In the genomic region with DNA sequence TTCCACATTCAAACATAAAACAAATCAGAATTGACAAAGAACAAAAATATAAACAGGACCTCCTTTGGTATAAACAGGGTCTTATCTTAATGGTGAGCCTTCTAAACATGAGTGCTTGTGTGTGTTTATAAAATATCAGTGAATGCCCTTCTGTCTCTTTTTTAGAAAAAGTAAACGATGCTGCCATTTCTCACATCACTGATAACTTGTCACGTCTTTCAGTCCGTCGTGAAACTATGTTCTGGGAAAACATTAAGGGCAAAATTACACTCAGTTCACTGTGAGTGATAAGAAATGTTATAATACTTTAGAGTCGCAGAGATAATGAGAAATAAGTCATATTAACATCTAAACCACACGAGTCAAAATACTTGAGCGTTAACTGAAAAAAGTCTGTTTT, we compare ENCODE assay signal across 30 mouse cellular contexts.
"Had no signal": no experiment of that assay in that cellular context is flagged by ENCODE, and none has a peak within 500 bp of the region (broad histone marks: within the 10 kb centered on the region; RNA-seq: fewer than 3 reads in every experiment).

No protein-coding gene starts in this region.

- ATAC-seq: liver, embryonic 12.5 days; midbrain, embryonic 13.5 days; midbrain, embryonic 15.5 days; midbrain, embryonic 16.5 days had no signal

- H3K9me3 ChIP-seq: limb, embryonic 10.5 days; limb, embryonic 12.5 days; limb, embryonic 13.5 days; limb, embryonic 15.5 days; liver, embryonic 12.5 days; liver, embryonic 13.5 days; liver, embryonic 15.5 days; lung, embryonic 15.5 days; midbrain, embryonic 10.5 days; midbrain, embryonic 12.5 days; midbrain, embryonic 13.5 days; midbrain, embryonic 15.5 days; neural tube, embryonic 12.5 days; neural tube, embryonic 13.5 days had no signal

- H3K36me3 ChIP-seq: limb, embryonic 10.5 days; limb, embryonic 12.5 days; limb, embryonic 13.5 days; limb, embryonic 15.5 days; liver, embryonic 12.5 days; liver, embryonic 13.5 days; liver, embryonic 15.5 days; lung, embryonic 15.5 days; midbrain, embryonic 10.5 days; midbrain, embryonic 12.5 days; midbrain, embryonic 13.5 days; midbrain, embryonic 15.5 days; neural tube, embryonic 12.5 days; neural tube, embryonic 13.5 days had no signal

- H3K4me1 ChIP-seq: limb, embryonic 10.5 days; limb, embryonic 12.5 days; limb, embryonic 13.5 days; limb, embryonic 15.5 days; liver, embryonic 12.5 days; liver, embryonic 13.5 days; liver, embryonic 15.5 days; lung, embryonic 15.5 days; megakaryocyte, embryonic 14.5 days; midbrain, embryonic 10.5 days; midbrain, embryonic 12.5 days; midbrain, embryonic 13.5 days; midbrain, embryonic 15.5 days; neural tube, embryonic 12.5 days; neural tube, embryonic 13.5 days had no signal

- H3K4me3 ChIP-seq: left cerebral cortex, adult 2 months; limb, embryonic 10.5 days; limb, embryonic 12.5 days; limb, embryonic 13.5 days; limb, embryonic 15.5 days; liver, embryonic 12.5 days; liver, embryonic 13.5 days; liver, embryonic 15.5 days; lung, embryonic 15.5 days; megakaryocyte, embryonic 14.5 days; midbrain, embryonic 10.5 days; midbrain, embryonic 12.5 days; midbrain, embryonic 13.5 days; midbrain, embryonic 15.5 days; myocyte; neural tube, embryonic 12.5 days; neural tube, embryonic 13.5 days had no signal

- H3K9ac ChIP-seq: limb, embryonic 12.5 days; limb, embryonic 13.5 days; limb, embryonic 15.5 days; liver, embryonic 12.5 days; liver, embryonic 13.5 days; liver, embryonic 14.5 days; liver, embryonic 15.5 days; lung, embryonic 15.5 days; midbrain, embryonic 12.5 days; midbrain, embryonic 13.5 days; midbrain, embryonic 15.5 days; neural tube, embryonic 12.5 days; neural tube, embryonic 13.5 days had no signal

- H3K4me2 ChIP-seq: limb, embryonic 12.5 days; limb, embryonic 13.5 days; limb, embryonic 15.5 days; liver, embryonic 11.5 days; liver, embryonic 12.5 days; liver, embryonic 13.5 days; liver, embryonic 15.5 days; lung, embryonic 15.5 days; midbrain, embryonic 11.5 days; midbrain, embryonic 12.5 days; midbrain, embryonic 13.5 days; midbrain, embryonic 15.5 days; neural tube, embryonic 12.5 days; neural tube, embryonic 13.5 days had no signal

- H3K27ac ChIP-seq: left cerebral cortex, adult 2 months; limb, embryonic 10.5 days; limb, embryonic 12.5 days; limb, embryonic 13.5 days; limb, embryonic 15.5 days; liver, embryonic 12.5 days; liver, embryonic 13.5 days; liver, embryonic 14.5 days; liver, embryonic 15.5 days; lung, embryonic 15.5 days; macrophage; midbrain, embryonic 10.5 days; midbrain, embryonic 12.5 days; midbrain, embryonic 13.5 days; midbrain, embryonic 15.5 days; neural tube, embryonic 12.5 days; neural tube, embryonic 13.5 days had no signal

- DNase-seq: left cerebral cortex, postnatal 4 days; liver; liver, embryonic 13.5 days; lung, adult 18-20 months; lung, postnatal 10 days; lung, postnatal 14 days; lung, postnatal 36 days; lung, postnatal 4 days; midbrain, embryonic 14.5 days had no signal

- H3K27me3 ChIP-seq: limb, embryonic 12.5 days; limb, embryonic 13.5 days; limb, embryonic 15.5 days; liver, embryonic 12.5 days; liver, embryonic 13.5 days; liver, embryonic 15.5 days; lung, embryonic 15.5 days; megakaryocyte, embryonic 14.5 days; midbrain, embryonic 12.5 days; midbrain, embryonic 13.5 days; midbrain, embryonic 15.5 days; neural tube, embryonic 12.5 days; neural tube, embryonic 13.5 days had no signal
